Mouse (Mus musculus) heart, embryonic 15.5 days (tissue): ENCODE measurements around the gene Nos1ap. TPM values are rescaled to one million over a fixed set of nuclear protein-coding genes. Genes with fewer than 3 reads are reported as not detected.

Experiments used
- ATAC-seq: fragments of 200-750 bp; cut with Nextera tagmentation; replicated peaks from 2 replicates; pipeline ENCODE4 v1.8.0; 2017; ENCODE audit warnings: low read depth, moderate TSS enrichment; ENCODE audit not compliant: insufficient number of reproducible peaks, insufficient read depth, low FRiP score
- H3K27ac ChIP-seq: fragments of 300-500 bp; sonication (generic); 2 replicates; pipeline ENCODE4 v1.5.1; 2015; ENCODE audit warnings: mild to moderate bottlenecking, inconsistent platforms
- H3K27me3 ChIP-seq: fragments of 300-500 bp; sonication (generic); 2 replicates; pipeline ENCODE4 v1.6.1; 2015; ENCODE audit warnings: inconsistent platforms
- H3K36me3 ChIP-seq: fragments of 300-500 bp; sonication (generic); 2 replicates; pipeline ENCODE4 v1.6.1; 2015; ENCODE audit warnings: mild to moderate bottlenecking, inconsistent platforms
- H3K4me1 ChIP-seq: fragments of 300-500 bp; sonication (generic); replicated peaks from 2 replicates; pipeline ENCODE4 v1.6.1; 2015; ENCODE audit warnings: inconsistent platforms
- H3K4me2 ChIP-seq: fragments of 300-500 bp; sonication (generic); 2 replicates; pipeline ENCODE4 v1.6.1; 2015; ENCODE audit warnings: inconsistent platforms, mild to moderate bottlenecking, moderate library complexity
- H3K4me3 ChIP-seq: fragments of 300-500 bp; sonication (generic); 2 replicates; pipeline ENCODE4 v1.5.1; 2015; ENCODE audit warnings: mild to moderate bottlenecking, inconsistent platforms
- H3K9ac ChIP-seq: fragments of 300-500 bp; sonication (generic); 2 replicates; pipeline ENCODE4 v1.6.1; 2015; ENCODE audit warnings: mild to moderate bottlenecking, inconsistent platforms
- H3K9me3 ChIP-seq: fragments of 300-500 bp; sonication (generic); replicated peaks from 2 replicates; pipeline ENCODE4 v1.6.1; 2016; ENCODE audit warnings: inconsistent platforms
- WGBS: fragments of 180-500 bp; shearing (Covaris S2); methylation state at CpG from one replicate; pipeline ENCODE4 v1.1.7; 2015; ENCODE audit warnings: mixed read lengths; 5-methylcytosine and 5-hydroxymethylcytosine counted together
- polyA plus RNA-seq: library from polyadenylated mRNA; unstranded; fragments of >200 nt; fragmentation: Nextera tagmentation; extraction: Ambion mirVana; gene quantifications from 2 replicates; pipeline ENCODE4 v1.2.1, GENCODE M21; 2015

Nos1ap gene
- polyA plus RNA-seq, 1 experiment from 2014 or later = 13.7 TPM

- Histone ChIP-seq H3K4me1 (peaks cover 38% of the 10 kb centered on the region), H3K4me3 (no peak overlapping the region), H3K4me2 (no peak overlapping the region), H3K27me3 (no peaks in the 10 kb centered on the region), H3K9ac (no peak overlapping the region), H3K36me3 (no peaks in the 10 kb centered on the region), H3K9me3 (no peaks in the 10 kb centered on the region), H3K27ac (no peak overlapping the region)
- 74% methylated on average over 2 of the region's 2 CpGs for WGBS
- no peak for ATAC-seq
Measured at GRCm38 (mm10) chr1:170405152-170405551, 184.5 kb downstream of the Nos1ap start.

- Histone ChIP-seq H3K4me1 (peaks cover 24% of the 10 kb centered on the region), H3K27ac (no peak overlapping the region), H3K4me3 (no peak overlapping the region), H3K9ac (no peak overlapping the region), H3K9me3 (no peaks in the 10 kb centered on the region), H3K4me2 (no peak overlapping the region), H3K27me3 (no peaks in the 10 kb centered on the region), H3K36me3 (no peaks in the 10 kb centered on the region)
- ATAC-seq = no peak
- WGBS = 48% methylated on average over 4 of the region's 4 CpGs
Measured at GRCm38 (mm10) chr1:170402682-170403081, 187.0 kb downstream of the Nos1ap start.

DNA sequence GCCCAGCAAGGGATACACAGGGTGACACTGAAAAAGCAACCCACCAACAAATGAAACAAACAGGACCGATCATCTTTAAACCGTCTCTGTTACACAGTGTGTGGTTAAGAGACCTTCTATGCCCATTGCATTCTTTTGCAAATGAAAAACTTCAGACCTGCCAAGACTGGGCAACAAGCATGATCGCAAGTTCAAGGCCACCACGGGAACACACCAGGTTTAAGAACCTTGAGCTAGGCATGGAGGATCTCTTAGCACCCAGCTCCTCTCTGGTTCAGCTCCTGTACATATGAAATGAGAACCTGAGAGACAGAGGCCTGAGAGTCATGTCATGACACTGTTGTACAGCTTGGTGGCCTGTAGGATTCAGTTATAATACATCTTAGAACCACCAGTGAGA lies 190.8 kb downstream of the Nos1ap start:
- ATAC-seq = no peak
- H3K27me3 ChIP-seq = no peaks in the 10 kb centered on the region
- H3K4me2 ChIP-seq = no peak overlapping the region
- WGBS = 91% methylated on average over 4 of the region's 4 CpGs
- H3K9ac ChIP-seq = no peak overlapping the region
- no peaks in the 10 kb centered on the region for H3K9me3 ChIP-seq
- H3K4me1 ChIP-seq = peaks cover 19% of the 10 kb centered on the region
- H3K27ac ChIP-seq = no peak overlapping the region
- no peaks in the 10 kb centered on the region for H3K36me3 ChIP-seq
- H3K4me3 ChIP-seq = no peak overlapping the region

GRCm38 (mm10) chr1:170395101-170395500 lies 194.6 kb downstream of the Nos1ap start:
- Histone ChIP-seq H3K27me3 (no peaks in the 10 kb centered on the region), H3K4me2 (no peak overlapping the region), H3K9me3 (no peaks in the 10 kb centered on the region), H3K36me3 (no peaks in the 10 kb centered on the region), H3K4me1 (peaks cover 12% of the 10 kb centered on the region), H3K9ac (no peak overlapping the region), H3K27ac (no peak overlapping the region), H3K4me3 (no peak overlapping the region)
- WGBS = 82% methylated on average over 2 of the region's 2 CpGs
- ATAC-seq = no peak

DNA sequence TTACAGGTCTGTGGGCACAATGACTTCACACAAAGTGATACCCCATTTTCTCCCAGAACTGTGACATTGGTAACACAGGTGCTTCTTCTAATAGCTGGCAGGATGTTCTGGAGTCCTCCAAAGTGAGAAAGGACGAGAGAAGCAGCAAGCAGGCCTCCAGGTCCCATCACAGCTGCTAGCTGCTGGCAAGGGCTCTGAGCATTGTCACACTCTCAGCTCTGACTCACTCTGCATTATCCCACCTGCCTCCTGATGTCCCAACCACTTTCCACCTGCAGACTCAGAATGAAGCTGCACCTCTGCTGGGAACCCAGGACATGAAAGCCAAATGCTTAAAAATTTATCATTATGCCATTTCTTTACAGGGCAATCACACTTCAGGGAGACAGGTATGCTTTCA lies 195.0 kb downstream of the Nos1ap start:
- H3K36me3 ChIP-seq = no peaks in the 10 kb centered on the region
- no peaks in the 10 kb centered on the region for H3K9me3 ChIP-seq
- H3K9ac ChIP-seq = no peak overlapping the region
- 54% methylated on average over 1 of the region's 1 CpGs for WGBS
- peaks cover 11% of the 10 kb centered on the region for H3K4me1 ChIP-seq
- H3K27me3 ChIP-seq = no peaks in the 10 kb centered on the region
- no peak overlapping the region for H3K4me2 ChIP-seq
- H3K27ac ChIP-seq = no peak overlapping the region
- no peak for ATAC-seq
- H3K4me3 ChIP-seq = no peak overlapping the region

DNA sequence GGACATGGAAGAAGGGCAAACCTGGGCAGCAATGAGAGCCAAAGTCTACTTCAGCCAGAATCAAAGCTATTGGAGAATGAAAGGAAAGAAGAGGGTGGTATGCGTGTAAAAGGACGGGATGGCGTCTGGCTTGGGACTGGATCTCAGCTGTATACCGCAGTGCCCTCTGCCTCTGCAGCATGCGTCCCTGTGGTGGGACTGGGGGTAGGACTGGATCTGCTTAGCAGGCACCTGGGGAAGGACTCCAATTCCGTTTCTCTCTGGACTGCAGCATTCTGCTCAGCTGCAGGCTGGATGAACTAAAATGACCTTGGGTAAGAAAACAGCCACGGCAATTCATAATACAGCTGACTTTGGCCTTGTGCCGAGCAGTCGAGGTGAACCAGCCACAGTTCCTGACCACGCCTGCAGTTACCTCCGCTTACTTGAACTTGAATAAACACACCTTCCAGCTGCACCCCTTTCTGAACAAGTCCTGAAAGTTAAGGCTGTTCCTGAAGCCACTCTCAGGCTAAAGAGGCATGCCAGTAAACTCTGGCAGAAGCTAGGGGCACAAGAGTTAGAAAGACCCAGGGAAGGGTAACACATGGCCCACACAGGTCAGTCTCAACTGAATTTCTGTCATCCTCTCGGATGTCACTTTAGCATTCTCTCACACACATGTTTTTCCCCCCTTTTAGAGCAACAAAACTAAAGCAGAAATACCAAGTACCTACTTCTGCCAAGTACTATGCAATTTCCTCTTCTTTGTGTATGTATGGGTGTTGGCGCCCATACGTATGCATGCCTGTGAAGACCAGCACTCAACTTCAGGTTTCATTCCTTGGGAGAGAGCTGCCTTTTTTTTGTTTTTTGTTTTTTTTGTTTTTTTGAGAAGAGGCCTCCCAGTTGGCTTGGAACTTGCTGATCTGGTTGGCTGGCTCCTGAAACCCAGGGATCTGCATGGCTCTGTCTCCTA lies 196.6 kb downstream of the Nos1ap start:
- Histone ChIP-seq H3K36me3 (no peaks in the 10 kb centered on the region), H3K9ac (no peak overlapping the region), H3K27ac (peak overlapping the region; percentile 15; the same call in 1 of the 2 replicates), H3K9me3 (no peaks in the 10 kb centered on the region), H3K27me3 (no peaks in the 10 kb centered on the region), H3K4me2 (no peak overlapping the region), H3K4me1 (peaks cover 11% of the 10 kb centered on the region), H3K4me3 (no peak overlapping the region)
- 63% methylated on average over 14 of the region's 14 CpGs for WGBS
- 0 out of 2 replicates have a peak, but pooled peaks have one; percentile 47 for ATAC-seq

DNA sequence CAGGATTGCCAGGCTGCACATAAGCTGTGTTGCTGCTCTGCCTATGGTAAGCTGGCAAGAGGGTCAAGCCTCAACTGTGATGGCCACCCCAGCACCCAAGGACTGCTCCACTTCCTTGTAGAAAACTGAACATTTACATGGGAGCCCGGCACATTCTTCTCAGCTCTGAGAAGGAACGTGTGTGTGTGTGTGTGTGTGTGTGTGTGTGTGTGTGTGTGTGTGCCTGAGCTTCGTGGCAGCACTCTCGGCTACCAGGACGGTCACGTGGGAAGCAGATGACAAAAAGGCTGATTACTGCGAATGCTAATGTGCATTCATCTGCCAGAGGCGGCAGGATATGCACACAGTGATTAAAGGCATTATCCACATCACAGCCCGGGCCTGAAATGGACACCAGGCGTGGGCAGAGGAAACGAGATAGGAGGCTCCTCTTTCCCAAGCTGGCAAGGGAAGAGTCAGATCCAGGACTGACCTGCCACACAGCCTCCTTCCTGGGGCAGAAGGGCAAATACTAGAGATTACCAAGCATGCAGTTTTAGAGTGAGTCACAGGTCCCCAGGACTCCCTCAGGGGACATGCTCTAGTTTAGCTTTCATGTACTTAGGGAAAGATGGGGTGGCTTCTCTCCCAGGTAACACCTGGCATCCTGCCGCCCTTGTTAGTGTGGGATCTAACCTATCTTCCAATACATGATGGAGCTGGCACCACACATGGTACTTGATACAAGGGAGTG lies 202.3 kb downstream of the Nos1ap start:
- peak; percentile 47 for ATAC-seq
- peak overlapping the region; percentile 21; the same call in 1 of the 2 replicates for H3K4me2 ChIP-seq
- WGBS = 23% methylated on average over 12 of the region's 12 CpGs
- peak overlapping the region; percentile 33; the same call in 1 of the 2 replicates for H3K27ac ChIP-seq
- no peaks in the 10 kb centered on the region for H3K27me3 ChIP-seq
- no peak overlapping the region for H3K4me3 ChIP-seq
- H3K9ac ChIP-seq = no peak overlapping the region
- no peaks in the 10 kb centered on the region for H3K36me3 ChIP-seq
- H3K4me1 ChIP-seq = peaks cover 13% of the 10 kb centered on the region
- no peaks in the 10 kb centered on the region for H3K9me3 ChIP-seq

DNA sequence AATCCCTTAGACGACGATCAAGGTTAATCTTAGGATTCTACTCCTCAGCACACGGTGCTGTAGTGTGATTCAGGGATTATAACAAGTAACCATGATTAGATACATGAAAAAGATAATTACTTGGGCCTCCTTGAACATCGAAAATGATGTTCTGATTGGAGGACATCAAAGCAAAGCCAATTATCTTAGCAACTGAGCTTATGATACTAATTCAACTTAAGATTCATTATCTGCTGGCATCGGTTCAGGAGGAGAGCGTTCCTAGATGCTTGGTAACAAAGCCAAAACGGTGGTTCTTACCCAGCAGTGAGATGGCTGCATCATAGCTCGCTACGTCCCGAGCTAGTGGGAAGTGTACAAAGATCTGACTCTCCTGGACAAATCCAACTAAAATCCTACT lies 204.2 kb downstream of the Nos1ap start:
- no peak overlapping the region for H3K27ac ChIP-seq
- no peak overlapping the region for H3K4me2 ChIP-seq
- H3K4me3 ChIP-seq = no peak overlapping the region
- no peak overlapping the region for H3K9ac ChIP-seq
- H3K4me1 ChIP-seq = peaks cover 19% of the 10 kb centered on the region
- no peak for ATAC-seq
- H3K9me3 ChIP-seq = no peaks in the 10 kb centered on the region
- H3K27me3 ChIP-seq = no peaks in the 10 kb centered on the region
- H3K36me3 ChIP-seq = no peaks in the 10 kb centered on the region
- WGBS = 85% methylated on average over 10 of the region's 10 CpGs

DNA sequence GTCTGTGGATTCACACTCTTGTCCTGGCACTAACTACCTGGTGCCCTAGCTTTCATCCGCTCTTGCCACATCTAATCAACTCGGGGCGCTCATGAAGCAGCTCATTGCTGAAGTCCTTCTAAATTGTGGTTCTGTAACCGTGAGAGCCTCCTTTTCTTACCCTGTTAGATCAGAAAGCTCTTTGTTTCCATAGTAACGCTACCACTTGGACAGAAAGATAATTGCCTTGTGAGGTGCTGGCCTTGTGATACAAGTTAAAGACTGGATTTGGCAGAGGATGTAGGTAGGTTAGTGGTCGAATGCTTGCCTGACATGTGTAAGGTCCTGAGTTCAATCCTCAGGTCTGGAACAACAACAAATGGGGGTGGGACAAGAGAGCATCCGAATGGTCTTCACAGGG lies 206.1 kb downstream of the Nos1ap start:
- Histone ChIP-seq H3K36me3 (no peaks in the 10 kb centered on the region), H3K9ac (no peak overlapping the region), H3K4me2 (no peak overlapping the region), H3K27me3 (no peaks in the 10 kb centered on the region), H3K27ac (no peak overlapping the region), H3K4me1 (peaks cover 19% of the 10 kb centered on the region), H3K9me3 (no peaks in the 10 kb centered on the region), H3K4me3 (no peak overlapping the region)
- WGBS = 87% methylated on average over 7 of the region's 7 CpGs
- no peak for ATAC-seq

DNA sequence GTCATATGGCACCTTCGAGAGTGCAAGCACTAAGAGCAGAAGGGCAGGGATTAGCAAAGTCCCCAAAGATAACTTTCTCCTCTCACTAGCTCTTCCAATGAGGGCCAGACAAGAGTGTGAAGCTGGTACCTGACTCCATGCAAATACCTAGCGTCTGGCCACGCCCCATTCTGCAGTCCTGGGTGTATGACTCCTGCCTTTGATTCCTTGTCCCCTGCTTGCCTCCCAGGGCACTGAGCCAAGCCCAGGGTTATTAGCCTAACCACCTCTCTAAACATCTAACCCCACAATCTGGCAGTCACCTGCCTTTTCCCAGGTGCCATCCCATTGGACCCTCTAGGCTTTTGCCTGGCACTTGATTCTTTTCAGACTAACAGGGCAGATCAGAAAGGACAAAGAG lies 208.2 kb downstream of the Nos1ap start:
- H3K4me3 ChIP-seq = no peak overlapping the region
- no peak overlapping the region for H3K27ac ChIP-seq
- no peaks in the 10 kb centered on the region for H3K36me3 ChIP-seq
- H3K9ac ChIP-seq = no peak overlapping the region
- H3K4me2 ChIP-seq = no peak overlapping the region
- H3K4me1 ChIP-seq = peaks cover 6% of the 10 kb centered on the region; the same call in 1 of the 2 replicates
- ATAC-seq = no peak
- H3K27me3 ChIP-seq = no peaks in the 10 kb centered on the region
- H3K9me3 ChIP-seq = no peaks in the 10 kb centered on the region
- 34% methylated on average over 3 of the region's 3 CpGs for WGBS

- WGBS = 55% methylated on average over 2 of the region's 2 CpGs
- Histone ChIP-seq H3K27me3 (no peaks in the 10 kb centered on the region), H3K4me3 (no peak overlapping the region), H3K27ac (no peak overlapping the region), H3K9me3 (no peaks in the 10 kb centered on the region), H3K4me1 (peaks cover 6% of the 10 kb centered on the region; the same call in 1 of the 2 replicates), H3K9ac (no peak overlapping the region), H3K36me3 (no peaks in the 10 kb centered on the region), H3K4me2 (no peak overlapping the region)
- ATAC-seq = no peak
Measured at GRCm38 (mm10) chr1:170380505-170380904, 209.2 kb downstream of the Nos1ap start.
